Mouse (Mus musculus): ENCODE measurements around the gene Tk1. TPM values are rescaled to one million over a fixed set of nuclear protein-coding genes. Genes with fewer than 3 reads are reported as not detected.

Tk1 gene
- total and polyA plus RNA-seq, 3 experiments: 172 to 188 TPM; not detected in 1

DNA sequence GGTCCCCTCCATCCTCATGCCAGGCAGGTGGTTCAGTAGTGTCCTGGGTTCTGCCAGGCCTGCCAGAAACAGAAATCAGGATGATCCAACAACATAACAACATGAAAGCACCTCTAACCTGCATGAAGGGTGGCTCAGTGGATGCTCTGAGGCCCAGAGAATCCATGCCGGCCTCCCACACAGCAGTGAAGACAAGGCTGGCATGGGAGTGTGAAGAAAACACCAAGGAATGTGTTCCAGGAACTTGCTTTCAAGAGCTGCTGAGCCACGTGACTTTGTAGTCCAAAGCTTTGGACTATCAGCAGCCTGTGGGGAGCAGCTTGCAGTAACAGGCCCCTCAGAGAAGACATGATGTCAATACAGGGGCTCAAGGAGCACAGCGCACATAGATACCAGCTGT lies 59.6 kb downstream of the Tk1 start:
- DNase-seq (ENCODE audit: low read depth, low spot score): no peak
- Histone ChIP-seq H3K27me3 (ENCODE audit: control insufficient read depth in 1 of 2, insufficient read depth in 2 of 2, low read length in 2 of 2) (no peaks in the 10 kb centered on the region), H3K36me3 (ENCODE audit: control insufficient read depth in 1 of 2, insufficient read depth in 2 of 2, low read length in 2 of 2) (no peaks in the 10 kb centered on the region), H3K4me3 (ENCODE audit: control insufficient read depth in 1 of 2, insufficient read depth in 1 of 2, low read depth in 2 of 2, low read length in 2 of 2) (no peak overlapping the region), H3K9ac (ENCODE audit: control insufficient read depth, low read depth, low read length, poor library complexity, severe bottlenecking) (no peak overlapping the region), H3K4me1 (ENCODE audit: control insufficient read depth in 1 of 2, insufficient read depth in 2 of 2, low read length in 2 of 2) (no peaks in the 10 kb centered on the region), H3K27ac (ENCODE audit: control insufficient read depth, low read depth, low read length) (no peak overlapping the region), H3K9me3 (replicated peaks; ENCODE audit: insufficient read depth, low read length) (no peaks in the 10 kb centered on the region), H3K79me2 (ENCODE audit: control insufficient read depth, insufficient read depth, low read length, poor library complexity) (no peaks in the 10 kb centered on the region)
- no peak for TF ChIP-seq RCOR1 (IDR thresholded peaks at IDR 0.05; ENCODE audit: low read depth, low read length)
- TF ChIP-seq KAT2A (conservative IDR thresholded peaks at IDR 0.05; ENCODE audit: low read depth, low read length): no peak
- no peak for TF ChIP-seq ZC3H11A (IDR thresholded peaks at IDR 0.05; ENCODE audit: low read depth, low read length)
- no peak for TF ChIP-seq POLR2A (IDR thresholded peaks at IDR 0.05; ENCODE audit: control insufficient read depth in 1 of 2, insufficient read depth in 1 of 2, low read depth in 1 of 2, low read length in 2 of 2, poor library complexity in 1 of 2)
- TF ChIP-seq SMC3 (IDR thresholded peaks at IDR 0.05; ENCODE audit: low read depth, low read length): no peak
- no peak for TF ChIP-seq UBTF (IDR thresholded peaks at IDR 0.05; ENCODE audit: borderline replicate concordance, insufficient read depth, low read depth, low read length)
- no peak for TF ChIP-seq ZNF384 (IDR thresholded peaks at IDR 0.05; ENCODE audit: low read depth, low read length)

Other genes starting within 250 kb of the Tk1 start
- gene Tnrc6c, start 171.8 kb downstream of the Tk1 start, total RNA-seq (2012; rRNA removed): 19.1 and 19.7 TPM in 2 replicates
- gene Tnrc6c, start 171.8 kb downstream of the Tk1 start, polyA plus RNA-seq (2012; ENCODE audit: insufficient read depth in 1 of 2, insufficient read length in 2 of 2, low read depth in 1 of 2, low replicate concordance in 2 of 2, missing spikeins in 1 of 2): 10 to 100 TPM in 1 of 2 experiments, not detected in 1; 16.0 TPM
- 15.4 TPM in 2 replicates for gene Tmc8, start 44.0 kb downstream of the Tk1 start, total RNA-seq (2012; rRNA removed)
- 10 to 100 TPM in 1 of 2 experiments, not detected in 1; 23.5 TPM for gene Tmc8, start 44.0 kb downstream of the Tk1 start, polyA plus RNA-seq (2012; ENCODE audit: insufficient read depth in 1 of 2, insufficient read length in 2 of 2, low read depth in 1 of 2, low replicate concordance in 2 of 2, missing spikeins in 1 of 2)
- gene Tmc6, start 43.9 kb downstream of the Tk1 start, total RNA-seq (2012; rRNA removed): 52.0 and 61.2 TPM in 2 replicates
- gene Tmc6, start 43.9 kb downstream of the Tk1 start, polyA plus RNA-seq (2012; ENCODE audit: insufficient read depth in 1 of 2, insufficient read length in 2 of 2, low read depth in 1 of 2, low replicate concordance in 2 of 2, missing spikeins in 1 of 2): 10 to 100 TPM in 1 of 2 experiments, not detected in 1; 48.8 TPM
- 1.1 and 2.7 TPM in 2 replicates for gene 6030468B19Rik, start 28.4 kb downstream of the Tk1 start, total RNA-seq (2012; rRNA removed)
- gene 6030468B19Rik, start 28.4 kb downstream of the Tk1 start, polyA plus RNA-seq (2012; ENCODE audit: insufficient read depth in 1 of 2, insufficient read length in 2 of 2, low read depth in 1 of 2, low replicate concordance in 2 of 2, missing spikeins in 1 of 2): 1 to 10 TPM in 1 of 2 experiments, not detected in 1; 5.1 TPM
- gene Gm20708, start 16.4 kb downstream of the Tk1 start, total RNA-seq (2012; rRNA removed): 0.46 and 0.85 TPM in 2 replicates
- under 1 TPM in 1 of 2 experiments, not detected in 1; 0.70 TPM for gene Gm20708, start 16.4 kb downstream of the Tk1 start, polyA plus RNA-seq (2012; ENCODE audit: insufficient read depth in 1 of 2, insufficient read length in 2 of 2, low read depth in 1 of 2, low replicate concordance in 2 of 2, missing spikeins in 1 of 2)
- gene Syngr2, start 16.4 kb downstream of the Tk1 start, total RNA-seq (2012; rRNA removed): 160 and 189 TPM in 2 replicates
- 100 to 1,000 TPM in 1 of 2 experiments, not detected in 1; 384 TPM for gene Syngr2, start 16.4 kb downstream of the Tk1 start, polyA plus RNA-seq (2012; ENCODE audit: insufficient read depth in 1 of 2, insufficient read length in 2 of 2, low read depth in 1 of 2, low replicate concordance in 2 of 2, missing spikeins in 1 of 2)
- gene Afmid, start 168 bp downstream of the Tk1 start, total RNA-seq (2012; rRNA removed): 3.3 and 3.5 TPM in 2 replicates
- 1 to 10 TPM in 1 of 2 experiments, not detected in 1; 3.8 TPM for gene Afmid, start 168 bp downstream of the Tk1 start, polyA plus RNA-seq (2012; ENCODE audit: insufficient read depth in 1 of 2, insufficient read length in 2 of 2, low read depth in 1 of 2, low replicate concordance in 2 of 2, missing spikeins in 1 of 2)
- 242 and 244 TPM in 2 replicates for gene Birc5, start 23.2 kb upstream of the Tk1 start, total RNA-seq (2012; rRNA removed)
- 100 to 1,000 TPM in 1 of 2 experiments, not detected in 1; 214 TPM for gene Birc5, start 23.2 kb upstream of the Tk1 start, polyA plus RNA-seq (2012; ENCODE audit: insufficient read depth in 1 of 2, insufficient read length in 2 of 2, low read depth in 1 of 2, low replicate concordance in 2 of 2, missing spikeins in 1 of 2)
- 0.04 TPM in 1 of 2 replicates, not detected in the other for gene Tmem235, start 34.7 kb upstream of the Tk1 start, total RNA-seq (2012; rRNA removed)
- gene Tmem235, start 34.7 kb upstream of the Tk1 start, polyA plus RNA-seq (2012; ENCODE audit: insufficient read depth in 1 of 2, insufficient read length in 2 of 2, low read depth in 1 of 2, low replicate concordance in 2 of 2, missing spikeins in 1 of 2): under 1 TPM in 1 of 2 experiments, not detected in 1; 0.04 TPM
- gene Tha1, start 47.4 kb upstream of the Tk1 start, total RNA-seq (2012; rRNA removed): 0.12 TPM in 1 of 2 replicates, not detected in the other
- gene Tha1, start 47.4 kb upstream of the Tk1 start, polyA plus RNA-seq (2012; ENCODE audit: insufficient read depth in 1 of 2, insufficient read length in 2 of 2, low read depth in 1 of 2, low replicate concordance in 2 of 2, missing spikeins in 1 of 2): not detected
- 0.95 and 0.96 TPM in 2 replicates for gene Socs3, start 144.0 kb upstream of the Tk1 start, total RNA-seq (2012; rRNA removed)
- 1 to 10 TPM in 1 of 2 experiments, not detected in 1; 1.9 TPM for gene Socs3, start 144.0 kb upstream of the Tk1 start, polyA plus RNA-seq (2012; ENCODE audit: insufficient read depth in 1 of 2, insufficient read length in 2 of 2, low read depth in 1 of 2, low replicate concordance in 2 of 2, missing spikeins in 1 of 2)
- 55.7 and 61.6 TPM in 2 replicates for gene Pgs1, start 160.2 kb upstream of the Tk1 start, total RNA-seq (2012; rRNA removed)
- gene Pgs1, start 160.2 kb upstream of the Tk1 start, polyA plus RNA-seq (2012; ENCODE audit: insufficient read depth in 1 of 2, insufficient read length in 2 of 2, low read depth in 1 of 2, low replicate concordance in 2 of 2, missing spikeins in 1 of 2): 10 to 100 TPM in 1 of 2 experiments, not detected in 1; 48.6 TPM

Data from MEL (cell line).